Mouse (Mus musculus) kidney, postnatal 0 days (tissue): ENCODE data around the gene 2310022B05Rik. TPM values are rescaled to one million over a fixed set of nuclear protein-coding genes. Genes with fewer than 3 reads are reported as not detected.
A peak's percentile ranks its signal among the peaks of the same experiment; 100 is the strongest.

Experiments used
- ATAC-seq: fragments of 200-750 bp; cut with Nextera tagmentation; replicated peaks from 2 replicates; pipeline ENCODE4 v1.8.0; 2017; ENCODE audit warnings: low read depth, moderate number of reproducible peaks, moderate TSS enrichment, moderate library complexity; ENCODE audit not compliant: low FRiP score
- DNase-seq: peaks from one replicate; pipeline ENCODE4 v3.0.0-alpha.2; 2016; ENCODE audit warnings: low spot score
- H3K27ac ChIP-seq: fragments of 300-500 bp; sonication (generic); 2 replicates; pipeline ENCODE4 v1.5.1; 2014; ENCODE audit warnings: mild to moderate bottlenecking
- H3K27me3 ChIP-seq: fragments of 300-500 bp; sonication (generic); 2 replicates; pipeline ENCODE4 v1.6.1; 2014; ENCODE audit warnings: low read length, mixed read lengths; ENCODE audit not compliant: insufficient read depth
- H3K36me3 ChIP-seq: fragments of 300-500 bp; sonication (generic); 2 replicates; pipeline ENCODE4 v1.6.1; 2014; ENCODE audit warnings: low read length, mixed read lengths; ENCODE audit not compliant: insufficient read depth
- H3K4me1 ChIP-seq: fragments of 300-500 bp; sonication (generic); replicated peaks from 2 replicates; pipeline ENCODE4 v1.6.1; 2014; ENCODE audit warnings: antibody characterized with exemption, low read length, mixed read lengths; ENCODE audit not compliant: insufficient read depth
- H3K4me2 ChIP-seq: fragments of 300-500 bp; sonication (generic); 2 replicates; pipeline ENCODE4 v1.6.1; 2014; ENCODE audit warnings: mild to moderate bottlenecking, low read length, moderate library complexity, mixed read lengths
- H3K4me3 ChIP-seq: fragments of 300-500 bp; sonication (generic); replicated peaks from 2 replicates; pipeline ENCODE4 v1.5.1; 2014; ENCODE audit warnings: low read depth, low read length
- H3K9ac ChIP-seq: fragments of 300-500 bp; sonication (generic); 2 replicates; pipeline ENCODE4 v1.6.1; 2014; ENCODE audit warnings: low read depth, low read length
- H3K9me3 ChIP-seq: fragments of 300-500 bp; sonication (generic); replicated peaks from 2 replicates; pipeline ENCODE4 v1.6.1; 2016; ENCODE audit warnings: low read length, inconsistent platforms, mixed read lengths
- CTCF ChIP-seq: IDR thresholded peaks from 2 replicates; pipeline ENCODE4 v1.5.1; 2016; ENCODE audit warnings: antibody characterized with exemption, low read depth, mild to moderate bottlenecking, moderate library complexity
- WGBS: fragments of 180-500 bp; shearing (Covaris S2); extraction: QIAGEN DNeasy Blood & Tissue Kit; methylation state at CpG from one replicate; pipeline ENCODE4 v1.1.7; 2014; 5-methylcytosine and 5-hydroxymethylcytosine counted together
- polyA plus RNA-seq: library from polyadenylated mRNA; unstranded; fragments of >200 nt; fragmentation: Nextera tagmentation; extraction: Ambion mirVana; gene quantifications from 2 replicates; pipeline ENCODE4 v1.2.1, GENCODE M21; 2015

The 2310022B05Rik gene
- polyA plus RNA-seq, 1 experiment from 2014 or later, result 32.0 TPM

- no peak overlapping the region for H3K4me2 ChIP-seq
- H3K9ac ChIP-seq, result no peak overlapping the region
- no peak overlapping the region for H3K4me3 ChIP-seq
- no peak for ATAC-seq
- no peak for TF ChIP-seq CTCF
- 88% methylated on average over 10 of the region's 10 CpGs for WGBS
- no peak overlapping the region for H3K27ac ChIP-seq
- peaks cover 4% of the 10 kb centered on the region; the same call in 1 of the 2 replicates for H3K4me1 ChIP-seq
- no peaks in the 10 kb centered on the region for H3K9me3 ChIP-seq
- H3K36me3 ChIP-seq, result peaks cover 41% of the 10 kb centered on the region
- H3K27me3 ChIP-seq, result no peaks in the 10 kb centered on the region
- DNase-seq, result no peak
Measured at GRCm38 (mm10) chr8:124681077-124681791, 18.1 kb upstream of the 2310022B05Rik start.

- no peaks in the 10 kb centered on the region for H3K9me3 ChIP-seq
- peaks cover 34% of the 10 kb centered on the region for H3K36me3 ChIP-seq
- no peak overlapping the region for H3K4me3 ChIP-seq
- H3K9ac ChIP-seq, result no peak overlapping the region
- DNase-seq (no peak), ATAC-seq (no peak)
- TF ChIP-seq CTCF, result no peak
- H3K4me2 ChIP-seq, result no peak overlapping the region
- H3K27ac ChIP-seq, result no peak overlapping the region
- H3K27me3 ChIP-seq, result no peaks in the 10 kb centered on the region
- H3K4me1 ChIP-seq, result peaks cover 4% of the 10 kb centered on the region; the same call in 1 of the 2 replicates
- WGBS, result 77% methylated on average over 13 of the region's 13 CpGs
Measured at GRCm38 (mm10) chr8:124678246-124678645, 15.1 kb upstream of the 2310022B05Rik start.

GRCm38 (mm10) chr8:124677486-124677885 lies 14.3 kb upstream of the 2310022B05Rik start:
- Histone ChIP-seq H3K4me3 (no peak overlapping the region), H3K9me3 (no peaks in the 10 kb centered on the region), H3K36me3 (peaks cover 33% of the 10 kb centered on the region; the same call in 1 of the 2 replicates), H3K4me1 (peaks cover 4% of the 10 kb centered on the region; the same call in 1 of the 2 replicates), H3K4me2 (no peak overlapping the region), H3K9ac (no peak overlapping the region), H3K27me3 (no peaks in the 10 kb centered on the region), H3K27ac (no peak overlapping the region)
- DNase-seq (peak; percentile 95), ATAC-seq (peak; percentile 84)
- 47% methylated on average over 12 of the region's 12 CpGs for WGBS
- peak; percentile 100 for TF ChIP-seq CTCF

GRCm38 (mm10) chr8:124677078-124677477 lies 13.9 kb upstream of the 2310022B05Rik start:
- 90% methylated on average over 7 of the region's 7 CpGs for WGBS
- peaks cover 31% of the 10 kb centered on the region; the same call in 1 of the 2 replicates for H3K36me3 ChIP-seq
- H3K27ac ChIP-seq, result no peak overlapping the region
- H3K9ac ChIP-seq, result no peak overlapping the region
- no peaks in the 10 kb centered on the region for H3K27me3 ChIP-seq
- no peak for TF ChIP-seq CTCF
- DNase-seq (no peak), ATAC-seq (no peak)
- H3K9me3 ChIP-seq, result no peaks in the 10 kb centered on the region
- H3K4me2 ChIP-seq, result no peak overlapping the region
- H3K4me1 ChIP-seq, result peaks cover 4% of the 10 kb centered on the region; the same call in 1 of the 2 replicates
- no peak overlapping the region for H3K4me3 ChIP-seq

GRCm38 (mm10) chr8:124676661-124677060 lies 13.5 kb upstream of the 2310022B05Rik start:
- Histone ChIP-seq H3K4me2 (no peak overlapping the region), H3K27me3 (no peaks in the 10 kb centered on the region), H3K36me3 (peaks cover 26% of the 10 kb centered on the region; the same call in 1 of the 2 replicates), H3K9me3 (no peaks in the 10 kb centered on the region), H3K9ac (no peak overlapping the region), H3K4me3 (no peak overlapping the region), H3K27ac (no peak overlapping the region), H3K4me1 (peaks cover 4% of the 10 kb centered on the region; the same call in 1 of the 2 replicates)
- no peak for DNase-seq
- no peak for TF ChIP-seq CTCF
- ATAC-seq, result no peak
- WGBS, result 95% methylated on average over 4 of the region's 4 CpGs

GRCm38 (mm10) chr8:124672345-124672744 lies 9.2 kb upstream of the 2310022B05Rik start:
- Histone ChIP-seq H3K9me3 (no peaks in the 10 kb centered on the region), H3K4me3 (no peak overlapping the region), H3K27me3 (no peaks in the 10 kb centered on the region), H3K9ac (no peak overlapping the region), H3K36me3 (0 out of 2 replicates have a peak, but pooled peaks cover 6% of the 10 kb centered on the region), H3K4me2 (no peak overlapping the region), H3K27ac (no peak overlapping the region), H3K4me1 (peaks cover 3% of the 10 kb centered on the region; the same call in 1 of the 2 replicates)
- whole genome bisulfite sequencing, result 84% methylated on average over 2 of the region's 2 CpGs
- DNase-seq, result no peak
- no peak for TF ChIP-seq CTCF
- ATAC-seq, result no peak
